Mouse (Mus musculus) forebrain, postnatal 0 days (tissue): ENCODE measurements around the gene Crct1. TPM values are rescaled to one million over a fixed set of nuclear protein-coding genes. Genes with fewer than 3 reads are reported as not detected.

Source experiments
- ATAC-seq: fragments of 200-750 bp; cut with Nextera tagmentation; 2 replicates; pipeline ENCODE4 v1.8.0; 2017; ENCODE audit warnings: mild to moderate bottlenecking, moderate library complexity
- DNase-seq: peaks from one replicate; pipeline ENCODE4 v3.0.0-alpha.2; 2015
- H3K27ac ChIP-seq: fragments of 300-500 bp; sonication (generic); 2 replicates; pipeline ENCODE4 v1.5.1; 2014; ENCODE audit warnings: low read depth, mild to moderate bottlenecking, antibody characterized with exemption, low read length, moderate library complexity, mixed read lengths
- H3K27me3 ChIP-seq: fragments of 300-500 bp; sonication (generic); 2 replicates; pipeline ENCODE4 v1.6.1; 2014; ENCODE audit warnings: mild to moderate bottlenecking, low read length, mixed read lengths; ENCODE audit not compliant: insufficient read depth
- H3K36me3 ChIP-seq: fragments of 300-500 bp; sonication (generic); 2 replicates; pipeline ENCODE4 v1.6.1; 2014; ENCODE audit warnings: mild to moderate bottlenecking, moderate library complexity; ENCODE audit not compliant: insufficient read depth
- H3K4me1 ChIP-seq: fragments of 300-500 bp; sonication (generic); 2 replicates; pipeline ENCODE4 v1.6.1; 2014; ENCODE audit warnings: antibody characterized with exemption; ENCODE audit not compliant: insufficient read depth
- H3K4me2 ChIP-seq: fragments of 300-500 bp; sonication (generic); 2 replicates; pipeline ENCODE4 v1.6.1; 2014; ENCODE audit warnings: low read depth, mild to moderate bottlenecking, moderate library complexity
- H3K4me3 ChIP-seq: fragments of 300-500 bp; sonication (generic); 2 replicates; pipeline ENCODE4 v1.5.1; 2014; ENCODE audit warnings: low read depth, low read length, mixed read lengths
- H3K9ac ChIP-seq: fragments of 300-500 bp; sonication (generic); 2 replicates; pipeline ENCODE4 v1.6.1; 2014; ENCODE audit warnings: mild to moderate bottlenecking
- H3K9me3 ChIP-seq: fragments of 300-500 bp; sonication (generic); 2 replicates; pipeline ENCODE4 v1.6.1; 2016; ENCODE audit warnings: low read length
- CTCF ChIP-seq: sonication (generic); IDR thresholded peaks from 2 replicates; pipeline ENCODE4 v1.5.1; 2016; ENCODE audit warnings: antibody characterized with exemption, control low read depth, low read depth
- WGBS: fragments of 180-500 bp; shearing (Covaris S2); extraction: QIAGEN DNeasy Blood & Tissue Kit; methylation state at CpG from one replicate; pipeline ENCODE4 v1.1.7; 2014; 5-methylcytosine and 5-hydroxymethylcytosine counted together
- polyA plus RNA-seq: library from polyadenylated mRNA; unstranded; fragments of >200 nt; fragmentation: Nextera tagmentation; extraction: Ambion mirVana; gene quantifications from 2 replicates; pipeline ENCODE4 v1.2.1, GENCODE M21; 2015
- total RNA-seq: library from RNA; depleted of rRNA; stranded (reverse); fragments of >200 nt; gene quantifications from 2 replicates; pipeline ENCODE4 v1.2.3, GENCODE M21; 2014; rRNA removed

Gene Crct1
- total RNA-seq (0.38 and 0.57 TPM in 2 replicates), polyA plus RNA-seq (0.34 and 0.62 TPM in 2 replicates)

DNA sequence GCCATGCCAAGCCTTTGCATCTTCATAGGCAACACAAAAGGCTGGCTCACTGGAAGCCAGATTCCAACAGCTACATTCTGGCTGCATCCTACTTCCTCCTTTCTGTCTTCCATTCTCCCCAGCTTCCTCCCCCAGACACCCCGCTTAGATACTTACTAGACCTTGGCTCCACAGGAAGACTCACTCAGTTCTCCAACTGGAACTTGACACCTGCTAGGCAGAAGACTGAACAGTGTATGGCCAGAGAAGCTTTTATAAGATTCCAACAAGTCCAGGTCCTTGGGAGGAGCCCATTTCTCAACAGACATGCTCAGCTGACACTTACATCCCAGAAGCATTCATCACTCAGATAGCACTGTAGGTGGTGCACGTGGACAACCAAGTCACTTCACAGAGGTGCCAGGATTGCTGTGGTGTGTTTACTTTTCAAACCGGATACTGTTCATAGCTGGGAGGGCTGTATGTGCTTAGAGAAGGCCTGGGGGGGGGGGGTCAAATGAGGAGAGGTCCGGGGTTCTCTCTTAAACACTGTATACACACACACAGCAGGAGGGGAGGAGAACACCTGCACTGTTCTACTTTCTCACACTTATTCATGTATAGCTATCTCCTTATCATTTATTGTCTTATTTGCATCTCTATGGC is at the start of gene Crct1:
Gene Crct1, minus strand, starts transcription at position 228 of the 645 bp plus-strand sequence.
- no peaks in the 10 kb centered on the region for H3K36me3 ChIP-seq
- no peak for ATAC-seq
- peak within 1 kb of the TSS; percentile 84 for H3K4me2 ChIP-seq
- no peaks in the 10 kb centered on the region for H3K4me1 ChIP-seq
- DNase-seq: no peak
- peak within 1 kb of the TSS; percentile 41 for H3K4me3 ChIP-seq
- no peaks in the 10 kb centered on the region for H3K27me3 ChIP-seq
- TF ChIP-seq CTCF: no peak
- no peaks in the 10 kb centered on the region for H3K9me3 ChIP-seq
- H3K27ac ChIP-seq: no peak within 1 kb of the TSS
- H3K9ac ChIP-seq: peak within 1 kb of the TSS; percentile 46
- 64% methylated on average over 4 of the region's 4 CpGs for WGBS

DNA sequence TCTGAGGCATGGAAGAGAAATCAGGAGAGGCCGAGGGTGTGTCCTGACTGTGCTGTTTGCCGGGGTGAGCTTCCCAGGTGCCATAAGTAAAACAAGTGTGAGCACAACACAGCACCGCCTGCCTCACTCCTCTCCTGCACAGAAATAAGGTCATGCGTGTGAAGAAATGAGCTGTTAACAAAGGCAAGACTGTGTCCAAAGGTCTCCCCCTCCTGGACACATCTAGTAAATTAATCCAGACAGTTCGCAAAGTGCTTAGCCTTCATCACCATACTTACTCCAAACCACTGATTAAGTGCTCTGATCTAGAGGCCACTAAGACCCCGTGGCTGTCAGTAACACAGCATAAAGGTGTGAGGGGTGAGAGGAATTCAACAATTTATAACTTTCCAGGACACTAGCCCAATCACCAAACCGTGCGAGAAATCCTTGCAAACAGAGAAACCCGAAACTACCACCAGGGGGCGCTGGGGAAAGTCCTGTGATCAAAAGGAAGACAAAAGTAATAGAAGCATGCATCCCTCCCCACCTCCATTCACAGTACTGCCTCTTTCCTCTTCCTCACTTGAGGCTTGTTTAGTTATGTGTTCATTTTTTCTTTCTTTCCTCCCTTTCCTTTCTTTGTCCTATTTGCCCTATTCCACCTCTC is 37.5 kb upstream of the Crct1 start:
- Histone ChIP-seq H3K27me3 (no peaks in the 10 kb centered on the region), H3K36me3 (no peaks in the 10 kb centered on the region), H3K4me1 (no peaks in the 10 kb centered on the region), H3K27ac (no peak overlapping the region), H3K4me2 (no peak overlapping the region), H3K9ac (no peak overlapping the region), H3K9me3 (no peaks in the 10 kb centered on the region), H3K4me3 (no peak overlapping the region)
- ATAC-seq: no peak
- WGBS: 57% methylated on average over 10 of the region's 10 CpGs
- peak; percentile 46 for TF ChIP-seq CTCF
- DNase-seq: no peak

DNA sequence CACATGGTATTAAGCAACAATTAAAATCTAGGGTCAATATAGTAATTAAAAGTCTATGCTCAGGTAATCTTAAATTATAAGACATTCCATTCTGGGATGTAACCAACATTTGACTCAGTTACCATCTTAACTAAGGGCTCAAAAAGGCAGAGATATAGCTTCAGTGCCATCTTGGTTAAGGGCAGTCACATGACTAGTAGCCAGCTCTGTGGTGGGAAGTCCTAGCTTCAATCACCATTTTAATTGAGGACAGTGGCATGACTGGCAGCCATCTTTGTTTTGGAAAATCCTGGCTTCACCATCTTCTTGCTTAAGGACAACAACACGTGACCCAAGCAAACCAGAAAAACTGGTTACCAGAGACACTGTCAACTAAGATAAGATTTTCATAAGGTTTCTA is 34.7 kb upstream of the Crct1 start:
- H3K9ac ChIP-seq: no peak overlapping the region
- DNase-seq (no peak), ATAC-seq (no peak)
- no peak overlapping the region for H3K4me3 ChIP-seq
- 87% methylated on average over 1 of the region's 1 CpGs for WGBS
- H3K4me1 ChIP-seq: no peaks in the 10 kb centered on the region
- no peaks in the 10 kb centered on the region for H3K9me3 ChIP-seq
- no peak overlapping the region for H3K27ac ChIP-seq
- no peak overlapping the region for H3K4me2 ChIP-seq
- no peaks in the 10 kb centered on the region for H3K36me3 ChIP-seq
- TF ChIP-seq CTCF: no peak
- no peaks in the 10 kb centered on the region for H3K27me3 ChIP-seq

- peak; percentile 88 for TF ChIP-seq CTCF
- peak; percentile 78 for DNase-seq
- Histone ChIP-seq H3K9me3 (no peaks in the 10 kb centered on the region), H3K4me1 (no peaks in the 10 kb centered on the region), H3K4me2 (no peak overlapping the region), H3K36me3 (no peaks in the 10 kb centered on the region), H3K27ac (no peak overlapping the region), H3K9ac (no peak overlapping the region), H3K4me3 (no peak overlapping the region), H3K27me3 (no peaks in the 10 kb centered on the region)
- WGBS: 49% methylated on average over 5 of the region's 5 CpGs
- peak; percentile 95 for ATAC-seq
Measured at GRCm38 (mm10) chr3:93031450-93031849, 16.0 kb upstream of the Crct1 start.

GRCm38 (mm10) chr3:93025486-93025885 is 10.0 kb upstream of the Crct1 start:
- ATAC-seq (no peak), DNase-seq (no peak)
- 84% methylated on average over 2 of the region's 2 CpGs for WGBS
- H3K9me3 ChIP-seq: no peaks in the 10 kb centered on the region
- H3K9ac ChIP-seq: no peak overlapping the region
- no peak overlapping the region for H3K4me2 ChIP-seq
- H3K27ac ChIP-seq: no peak overlapping the region
- H3K4me1 ChIP-seq: no peaks in the 10 kb centered on the region
- TF ChIP-seq CTCF: no peak
- H3K4me3 ChIP-seq: no peak overlapping the region
- H3K36me3 ChIP-seq: no peaks in the 10 kb centered on the region
- no peaks in the 10 kb centered on the region for H3K27me3 ChIP-seq

- no peak for ATAC-seq
- H3K27ac ChIP-seq: no peak overlapping the region
- no peaks in the 10 kb centered on the region for H3K27me3 ChIP-seq
- TF ChIP-seq CTCF: no peak
- 87% methylated on average over 3 of the region's 3 CpGs for WGBS
- H3K9ac ChIP-seq: no peak overlapping the region
- no peak overlapping the region for H3K4me2 ChIP-seq
- H3K4me3 ChIP-seq: no peak overlapping the region
- H3K9me3 ChIP-seq: no peaks in the 10 kb centered on the region
- no peaks in the 10 kb centered on the region for H3K4me1 ChIP-seq
- no peaks in the 10 kb centered on the region for H3K36me3 ChIP-seq
- DNase-seq: no peak
Measured at GRCm38 (mm10) chr3:93023411-93024184, 8.1 kb upstream of the Crct1 start.

- no peak for TF ChIP-seq CTCF
- Histone ChIP-seq H3K4me2 (no peak overlapping the region), H3K9ac (no peak overlapping the region), H3K27me3 (no peaks in the 10 kb centered on the region), H3K36me3 (no peaks in the 10 kb centered on the region), H3K4me1 (no peaks in the 10 kb centered on the region), H3K4me3 (no peak overlapping the region), H3K27ac (no peak overlapping the region), H3K9me3 (no peaks in the 10 kb centered on the region)
- ATAC-seq: no peak
- WGBS: 86% methylated on average over 1 of the region's 1 CpGs
- no peak for DNase-seq
Measured at GRCm38 (mm10) chr3:93021171-93021570, 5.7 kb upstream of the Crct1 start.
